Mouse (Mus musculus) frontal cortex, postnatal 25 days (tissue): Measurements from ENCODE around the gene Rdh9.
A peak's percentile ranks its signal among the peaks of the same experiment; 100 is the strongest.

Experiments
- DNase-seq, 2 experiments: peaks; one replicate each; pipeline ENCODE4 v3.0.0; 2022; ENCODE audit warnings: low spot score in 2 of 2

The Rdh9 gene

DNA sequence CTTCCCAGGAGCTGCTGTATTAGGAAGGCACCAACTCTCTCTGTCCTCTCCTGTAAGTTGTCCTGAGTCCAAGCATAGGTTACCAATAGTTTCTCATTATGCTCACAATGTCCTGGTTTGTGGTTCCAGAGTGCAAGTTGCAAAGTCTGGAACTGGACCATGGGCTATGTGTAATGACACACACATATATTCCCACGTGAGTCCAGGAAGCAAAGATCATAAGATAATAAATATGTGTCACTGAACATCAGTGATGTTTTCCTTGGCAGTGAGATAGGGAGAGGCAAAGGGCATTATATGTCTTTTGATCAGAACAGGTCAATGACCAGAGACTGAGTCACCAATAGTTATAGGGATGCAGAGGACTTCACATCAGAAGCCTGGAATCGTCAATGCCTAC, at the start of gene Rdh9:
TSS of gene Rdh9 (plus strand) at position 376 of the 400 bp plus-strand sequence.
- DNase-seq, result no peak

DNA sequence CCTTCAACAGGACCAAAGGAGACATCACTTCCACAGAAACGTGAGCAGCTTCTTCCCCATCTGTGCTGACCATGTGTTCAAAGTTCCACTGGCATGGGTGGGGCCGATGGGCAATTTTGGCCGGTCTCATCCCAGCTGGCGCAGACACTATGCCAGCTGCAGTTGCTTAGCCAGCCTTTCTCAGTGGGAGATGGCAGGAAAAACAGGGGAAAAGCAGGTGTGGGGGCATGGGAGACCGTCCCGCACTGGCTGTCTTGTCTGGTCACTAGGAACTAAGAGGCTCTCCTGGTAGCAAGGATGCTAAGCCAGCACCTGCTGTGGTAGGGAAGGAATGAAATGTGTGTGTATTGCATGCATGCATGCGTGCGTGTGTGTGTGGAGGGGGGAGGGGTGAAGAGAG, 47.7 kb upstream of the Rdh9 start:
- no peak for DNase-seq

DNA sequence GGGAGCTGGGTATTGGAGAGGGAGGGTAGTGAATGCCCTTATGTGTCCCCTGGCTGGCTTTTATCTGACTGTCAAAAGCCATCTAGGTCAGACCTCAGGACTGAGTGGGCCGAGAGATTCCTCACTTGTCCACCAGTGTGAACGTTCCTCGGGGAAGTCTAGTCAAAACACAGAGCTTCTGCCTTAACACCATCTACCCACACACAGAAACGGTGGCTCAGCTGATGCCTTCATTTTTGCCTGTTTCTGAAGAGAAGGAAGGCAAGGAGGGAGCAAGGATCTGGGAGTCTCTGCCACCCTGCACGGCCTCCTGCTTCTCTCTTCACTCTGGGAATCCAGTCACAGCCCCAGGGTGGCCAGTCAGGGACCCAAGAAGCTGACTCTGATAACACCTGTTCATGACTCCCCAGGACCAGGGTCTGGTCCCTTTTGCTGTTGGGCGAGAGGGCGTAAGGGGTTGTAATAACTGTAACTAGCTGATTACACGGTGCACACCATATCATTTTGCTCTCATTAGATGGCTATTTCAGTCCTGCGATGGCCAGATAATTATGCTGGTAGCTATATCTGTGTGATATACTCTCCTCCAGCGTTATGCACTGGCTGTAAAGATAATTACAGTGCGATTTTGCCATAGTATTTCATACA, 45.8 kb upstream of the Rdh9 start:
- no peak for DNase-seq

DNA sequence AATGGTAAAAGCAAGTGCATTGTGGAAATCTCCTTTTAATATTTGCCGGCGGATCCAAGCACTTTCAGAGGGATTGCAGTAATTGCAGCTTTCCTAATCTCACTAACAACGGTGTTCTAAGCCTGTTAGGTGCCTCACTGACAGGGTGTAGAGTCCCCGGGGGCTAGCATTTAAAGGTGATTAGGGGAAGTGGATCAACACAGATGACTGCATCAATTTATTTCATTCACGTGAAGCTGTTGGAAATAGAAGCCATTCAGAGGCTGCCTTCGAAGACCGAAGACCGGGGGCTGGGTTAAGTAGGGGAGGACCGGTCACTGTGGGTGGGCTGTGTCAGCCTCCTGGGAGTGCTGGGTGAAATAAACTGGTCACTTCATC, 45.3 kb upstream of the Rdh9 start:
- DNase-seq, result no peak

DNA sequence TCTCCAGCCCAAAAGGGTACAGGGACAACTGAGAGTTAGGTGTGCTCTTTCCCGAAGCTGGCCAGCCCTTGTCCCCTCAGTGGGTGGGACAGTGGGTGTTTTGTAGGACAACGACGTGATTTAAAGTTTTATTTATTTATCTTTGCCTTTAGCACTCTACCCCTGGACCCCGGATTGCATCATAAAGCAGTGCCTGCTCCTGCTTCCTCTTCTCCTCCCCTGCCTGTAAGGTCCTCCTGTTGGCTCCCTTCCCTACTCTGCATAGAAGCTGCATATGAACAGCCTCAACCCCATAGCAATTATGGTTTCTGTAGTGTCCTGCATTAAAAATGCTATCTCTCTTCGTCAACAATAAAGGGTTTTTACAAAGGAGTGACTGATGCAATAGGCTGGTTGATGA, 44.8 kb upstream of the Rdh9 start:
- no peak for DNase-seq

DNA sequence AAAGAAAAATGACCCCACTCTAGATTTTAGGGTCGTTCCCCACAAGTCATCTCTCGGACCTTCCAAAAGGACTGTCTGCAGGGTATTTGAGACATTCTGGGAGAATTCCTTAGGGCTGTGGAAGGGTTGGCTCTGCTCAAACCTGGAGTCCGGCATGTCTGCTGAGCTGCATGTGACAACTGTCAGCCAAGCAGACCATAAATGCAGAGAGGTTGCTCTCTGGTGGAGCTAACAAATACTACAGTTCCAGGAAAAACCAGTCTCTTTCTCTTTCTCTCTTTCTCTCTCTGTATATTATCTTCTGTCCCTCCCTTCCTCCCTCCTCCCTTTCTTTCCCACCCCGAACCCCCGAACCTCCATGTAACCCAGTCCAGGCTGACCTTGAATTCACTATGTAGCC, 41.8 kb upstream of the Rdh9 start:
- no peak for DNase-seq

DNA sequence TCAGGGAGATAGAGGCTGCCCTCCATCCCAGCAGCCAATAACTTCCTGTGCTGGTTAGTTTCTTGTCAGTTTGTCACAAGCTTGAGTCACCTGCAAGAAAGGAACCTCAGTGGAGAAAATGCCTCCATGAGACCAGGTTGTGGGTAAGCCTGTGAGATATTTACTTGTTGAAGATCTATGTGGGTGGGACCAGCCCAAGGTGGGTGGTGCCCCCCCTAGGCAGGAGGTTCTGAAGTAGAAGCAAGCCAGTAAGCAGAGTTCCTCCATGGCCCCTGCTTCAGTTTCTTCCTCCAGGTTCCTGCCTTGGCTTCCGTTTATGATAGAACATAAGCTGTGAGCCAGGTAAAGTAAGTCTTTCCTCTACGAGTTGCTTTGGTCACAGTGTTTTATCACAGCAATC, 39.9 kb upstream of the Rdh9 start:
- no peak for DNase-seq

DNA sequence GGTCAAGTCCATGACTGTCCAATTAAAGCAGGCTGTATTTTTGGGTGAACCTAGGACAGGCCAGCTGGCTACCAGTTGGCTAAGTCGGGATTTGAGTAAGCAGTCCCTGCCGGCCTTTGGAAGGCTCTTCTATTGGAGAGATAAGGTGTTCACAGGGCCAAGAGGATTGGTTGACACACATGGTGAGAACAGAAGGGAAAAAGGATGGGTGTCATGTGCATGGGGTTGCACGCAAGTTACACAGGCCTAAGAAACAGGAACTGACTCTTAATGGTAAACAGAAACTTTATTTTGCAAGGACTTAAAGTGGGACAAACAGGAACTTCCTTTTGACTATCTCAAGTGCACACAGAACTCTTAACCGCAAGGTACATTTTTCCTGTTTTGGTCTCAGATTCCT, 39.3 kb upstream of the Rdh9 start:
- no peak for DNase-seq

DNA sequence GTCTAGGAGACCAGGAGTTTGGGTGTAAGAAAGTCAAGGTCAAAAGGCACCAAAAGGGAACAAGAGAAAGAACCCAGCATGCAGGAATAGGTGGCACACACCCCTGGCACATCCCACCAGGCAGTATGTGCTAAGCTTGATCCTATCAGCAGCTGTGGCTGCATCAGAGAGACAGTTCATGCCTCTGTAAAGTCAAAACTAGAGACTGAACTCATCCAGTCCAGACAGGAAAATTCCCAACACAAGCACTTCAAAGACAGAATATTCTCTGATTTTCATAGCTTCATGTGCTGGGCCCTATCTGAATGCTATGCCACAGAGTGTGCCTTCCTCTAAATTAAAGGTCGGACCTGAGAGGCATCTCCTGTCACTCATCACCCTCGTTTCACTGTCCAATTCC, 38.6 kb upstream of the Rdh9 start:
- no peak for DNase-seq

DNA sequence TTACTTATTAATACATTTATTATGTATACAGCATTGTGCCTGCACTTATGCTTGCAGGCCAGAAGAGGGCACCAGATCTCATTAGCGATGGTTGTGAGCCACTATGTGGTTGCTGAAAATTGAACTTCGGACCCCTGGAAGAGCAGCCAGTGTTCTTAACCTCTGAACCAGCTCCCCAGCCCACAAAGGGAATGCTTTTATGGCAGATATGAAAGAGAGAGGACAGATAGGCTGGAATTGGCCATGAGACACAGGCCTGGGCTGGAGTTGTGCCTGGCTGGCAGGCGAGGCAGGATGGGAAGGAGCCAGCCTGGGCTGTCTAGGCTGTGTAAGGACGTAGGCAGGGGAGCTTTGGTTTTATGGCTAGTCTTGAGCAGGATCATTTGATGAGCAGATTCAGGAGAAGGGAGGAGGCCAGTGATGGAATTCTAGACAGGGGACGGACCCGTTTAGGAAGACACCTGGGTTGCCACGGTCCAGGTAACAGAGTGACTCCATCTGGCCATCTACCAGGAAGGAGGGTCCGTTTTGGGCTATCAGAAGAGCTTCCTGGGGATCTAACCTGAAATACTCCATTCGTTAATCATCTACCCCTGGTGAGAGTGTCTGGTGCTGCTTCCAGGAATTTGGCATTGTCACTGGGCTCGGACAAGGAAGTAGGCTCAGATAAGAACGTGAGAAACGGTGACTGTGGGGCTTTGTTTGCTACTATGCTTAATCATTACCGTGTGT, 37.9 kb upstream of the Rdh9 start:
- DNase-seq, result no peak

DNA sequence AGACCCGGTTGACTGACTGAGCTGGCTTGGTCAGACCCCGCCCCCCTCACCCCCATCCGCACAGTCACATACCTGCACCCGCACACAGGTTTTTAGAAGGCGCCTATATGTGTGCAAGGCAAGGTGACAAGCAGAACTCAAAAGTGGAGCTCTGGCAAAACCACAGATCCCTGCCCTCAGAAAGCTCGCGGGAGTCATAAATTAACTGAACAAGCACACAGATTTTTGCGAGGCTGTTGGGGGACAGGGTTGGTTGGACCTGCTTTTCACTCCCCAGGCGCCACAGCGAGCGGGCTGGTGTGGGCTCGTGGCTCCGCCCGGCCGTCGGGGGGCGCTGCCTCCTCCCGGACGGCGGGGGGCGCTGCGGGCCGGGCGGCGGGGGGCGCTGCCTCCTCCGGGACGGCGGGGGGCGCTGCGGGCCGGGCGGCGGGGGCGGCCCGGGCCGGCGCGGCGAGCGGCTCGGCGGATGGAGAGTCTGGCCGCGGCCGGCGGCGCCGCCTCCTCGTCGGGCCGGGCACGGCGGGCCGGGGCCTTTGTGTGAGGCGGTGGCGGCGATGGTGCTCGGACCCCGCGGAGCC, 37.0 kb upstream of the Rdh9 start, which contains the start of gene Zbtb39:
TSS of gene Zbtb39 (plus strand) at position 456 of the 578 bp plus-strand sequence.
- DNase-seq, result peak; percentile 46 to 59

DNA sequence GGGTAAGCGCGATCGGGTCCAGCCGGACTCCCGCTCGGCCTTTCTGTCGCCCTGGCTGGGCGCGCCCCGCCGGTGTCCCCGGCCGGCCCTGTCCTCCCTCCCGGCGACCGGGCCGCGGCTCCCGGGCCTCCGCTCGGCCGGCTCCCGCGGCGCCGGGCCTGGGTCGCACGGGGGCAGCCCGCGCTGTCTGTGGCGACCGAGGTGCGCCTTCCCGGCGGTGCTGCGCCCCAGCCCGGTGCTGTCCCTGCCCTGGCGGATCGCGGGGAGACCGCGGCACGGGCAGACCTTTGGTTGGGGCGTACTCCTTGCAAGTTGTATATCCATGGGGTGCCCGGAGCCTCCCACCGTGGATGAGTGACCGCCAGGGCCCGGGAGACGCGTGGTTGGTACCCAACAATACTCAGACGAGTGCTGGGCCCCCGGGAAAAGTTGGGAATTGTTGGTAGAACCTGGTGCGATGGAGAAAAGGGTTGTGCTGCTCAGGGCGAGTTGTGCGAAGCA, 36.5 kb upstream of the Rdh9 start:
- DNase-seq, result no peak

DNA sequence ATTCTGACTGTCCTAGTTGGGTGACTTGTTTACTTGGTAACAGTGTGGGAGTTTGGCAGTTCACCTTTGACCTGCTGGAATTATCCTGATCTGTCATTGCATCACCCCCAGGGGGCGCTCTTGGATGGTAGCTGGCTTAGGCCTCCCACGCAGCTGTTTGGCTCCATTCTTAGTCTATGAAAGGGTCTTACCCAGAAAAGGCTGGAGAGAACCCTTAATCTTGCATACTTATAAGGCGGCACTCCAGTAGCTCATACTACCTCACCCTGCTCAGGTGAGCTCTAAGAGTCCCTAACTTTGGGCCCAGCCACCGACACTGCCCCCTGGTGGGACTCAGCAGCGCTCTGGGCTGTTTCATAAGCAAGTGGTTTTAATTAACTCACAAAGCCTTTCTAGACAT, 31.5 kb upstream of the Rdh9 start:
- DNase-seq, result no peak

DNA sequence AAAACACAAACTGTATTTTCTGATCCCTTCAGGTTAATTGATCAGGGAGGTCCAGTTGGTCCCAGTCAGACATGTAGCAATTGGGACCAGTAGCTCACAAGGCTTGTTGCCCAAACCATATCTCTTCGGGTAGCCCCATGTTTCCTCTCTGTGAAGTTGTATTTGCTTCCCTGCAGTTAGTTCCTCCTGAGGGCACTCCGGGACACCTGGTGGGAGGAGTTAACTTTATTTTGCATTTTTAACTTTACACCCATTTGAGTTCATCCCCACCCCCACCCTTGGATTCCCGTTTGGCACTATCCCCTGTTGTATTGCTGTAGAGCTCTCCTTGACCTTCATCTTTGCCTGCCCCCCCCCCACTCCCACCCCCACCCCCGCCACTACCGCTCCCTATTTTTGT, 30.3 kb upstream of the Rdh9 start:
- DNase-seq, result no peak

DNA sequence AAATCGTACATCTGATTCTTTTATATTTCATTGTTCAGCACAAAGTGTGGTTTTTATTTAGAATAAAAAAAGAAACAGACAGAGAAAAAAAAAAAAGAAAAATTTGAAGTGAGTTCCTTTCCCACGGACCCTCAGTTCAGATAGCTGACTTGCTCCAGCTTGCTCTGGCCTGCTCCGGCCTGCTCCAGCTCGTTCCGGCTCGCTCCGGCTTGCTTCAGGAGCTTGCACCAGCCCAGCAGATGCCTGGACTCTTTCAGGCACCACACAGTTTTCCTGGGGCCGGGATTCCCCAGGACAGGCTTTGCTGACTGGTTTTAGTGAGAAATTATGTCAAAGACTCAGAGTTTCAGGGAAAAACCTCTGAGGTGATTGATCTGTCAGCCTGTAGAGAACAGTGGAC, 28.9 kb upstream of the Rdh9 start:
- DNase-seq, result no peak

DNA sequence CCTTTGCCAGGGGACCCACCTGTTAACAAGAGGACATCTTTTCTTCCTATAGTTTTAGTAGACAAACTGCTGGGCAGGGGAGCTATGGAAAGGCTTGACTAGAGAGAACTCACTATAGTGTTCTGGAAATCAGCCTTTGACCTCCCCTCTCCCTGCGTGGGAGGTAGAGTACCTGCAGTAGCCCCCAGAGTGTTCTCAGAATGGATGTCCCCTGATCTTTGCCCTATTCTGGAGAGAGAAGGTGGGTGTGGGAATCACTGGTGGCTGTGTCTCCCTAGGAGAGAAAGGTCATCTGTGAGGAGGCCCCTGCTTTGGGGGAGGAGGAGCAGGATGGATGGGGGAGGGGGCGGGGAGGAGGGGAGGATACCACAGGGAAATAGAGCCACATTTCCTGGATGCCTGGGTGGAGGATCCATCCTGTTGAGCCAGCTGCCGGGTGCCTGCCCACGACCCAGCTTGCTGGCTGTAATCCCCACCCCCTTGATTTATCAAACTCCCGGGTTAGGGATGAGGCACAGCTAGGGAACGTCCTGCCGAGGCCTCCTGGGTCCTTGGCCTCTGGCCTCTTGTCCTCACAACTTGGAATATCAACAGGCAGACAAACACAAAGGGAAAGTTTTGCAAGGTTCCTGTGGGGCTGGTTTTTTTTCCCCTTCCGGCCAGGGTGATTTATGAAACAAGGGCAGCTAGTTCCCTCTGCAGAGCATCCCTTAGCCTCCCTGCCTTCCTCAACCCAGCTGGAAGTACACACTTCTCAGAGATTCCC, 27.2 kb upstream of the Rdh9 start:
- no peak for DNase-seq

DNA sequence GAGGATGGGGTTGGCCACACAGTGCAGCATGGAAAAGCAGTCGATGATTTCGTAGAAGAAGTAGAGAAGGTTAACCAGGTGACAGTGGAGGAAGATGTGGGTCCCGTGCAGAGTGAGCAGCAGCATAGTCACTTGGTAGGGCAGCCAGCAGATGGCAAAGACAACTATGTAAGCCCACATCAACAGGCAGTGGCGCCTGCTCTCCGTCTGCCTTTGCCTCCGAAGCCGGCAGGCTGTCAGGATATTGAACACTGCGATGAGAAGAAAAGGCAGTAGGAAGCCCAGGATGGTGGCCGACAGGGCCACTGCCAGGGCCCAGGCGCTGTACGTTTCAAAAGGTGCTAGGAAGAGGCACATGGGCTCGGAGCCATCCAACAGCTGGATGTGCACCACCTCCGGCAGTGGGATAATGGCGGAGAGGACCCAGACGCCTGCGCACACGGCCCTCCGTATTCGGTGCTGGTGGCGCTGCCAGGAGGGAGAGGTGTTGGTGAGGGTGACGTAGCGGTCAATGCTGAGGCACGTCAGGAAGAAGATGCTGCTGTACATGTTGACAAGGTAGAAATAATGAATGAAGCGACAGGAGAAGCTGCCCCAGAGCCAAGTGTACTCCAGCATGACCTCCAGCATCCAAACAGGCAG, 25.9 kb upstream of the Rdh9 start:
- no peak for DNase-seq

DNA sequence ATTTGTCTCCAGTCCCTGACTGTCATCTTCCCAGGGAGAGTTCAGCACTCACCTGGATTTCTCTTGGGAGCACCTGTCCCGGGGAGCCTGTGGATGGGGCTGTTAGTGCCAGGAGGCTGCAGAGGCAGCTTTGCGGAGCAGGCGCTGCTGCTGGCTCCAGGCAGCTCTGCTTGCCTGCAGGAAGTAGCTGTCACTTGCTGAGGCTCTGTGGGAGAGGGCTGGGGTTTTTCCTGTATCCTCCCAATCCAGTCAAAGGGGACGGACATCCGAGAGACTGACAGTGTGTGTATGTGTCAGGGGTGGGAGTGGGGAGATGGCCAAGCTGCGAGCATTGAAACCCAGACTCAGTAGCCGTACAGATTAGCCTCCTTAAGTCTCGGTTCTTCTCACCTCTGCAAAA, 24.6 kb upstream of the Rdh9 start, which contains the start of gene Gpr182:
TSS of gene Gpr182 (minus strand) at position 185 of the 400 bp plus-strand sequence.
- DNase-seq, result no peak

DNA sequence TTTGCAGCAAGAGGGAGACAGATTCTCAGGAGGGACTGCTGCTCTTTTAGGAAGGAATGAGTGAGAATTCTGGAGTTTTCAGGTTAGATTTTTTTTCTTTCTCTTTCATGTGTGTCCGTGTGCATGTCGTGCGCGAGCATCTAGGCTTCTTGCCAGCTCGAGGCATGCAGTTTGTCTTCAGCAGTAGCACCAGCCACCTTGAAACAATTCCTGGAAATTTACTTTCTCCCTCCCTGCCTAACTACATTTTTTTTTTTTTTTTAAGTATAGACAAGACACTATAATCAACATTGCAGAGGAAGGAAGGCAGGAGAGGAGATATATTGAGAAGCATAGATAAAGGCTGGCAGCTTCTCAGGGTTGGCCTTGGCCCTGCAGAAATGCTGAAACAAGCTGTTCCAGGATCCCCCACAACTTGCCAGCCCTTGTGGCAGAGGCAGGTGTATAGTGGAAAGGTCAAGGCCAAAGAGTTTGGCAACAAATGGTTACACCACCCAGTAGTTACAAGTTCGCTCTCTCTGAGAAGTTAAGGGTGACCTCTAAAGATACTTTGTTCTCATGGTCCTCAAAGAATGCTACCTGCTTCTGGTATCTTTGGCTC, 21.5 kb upstream of the Rdh9 start:
- no peak for DNase-seq

DNA sequence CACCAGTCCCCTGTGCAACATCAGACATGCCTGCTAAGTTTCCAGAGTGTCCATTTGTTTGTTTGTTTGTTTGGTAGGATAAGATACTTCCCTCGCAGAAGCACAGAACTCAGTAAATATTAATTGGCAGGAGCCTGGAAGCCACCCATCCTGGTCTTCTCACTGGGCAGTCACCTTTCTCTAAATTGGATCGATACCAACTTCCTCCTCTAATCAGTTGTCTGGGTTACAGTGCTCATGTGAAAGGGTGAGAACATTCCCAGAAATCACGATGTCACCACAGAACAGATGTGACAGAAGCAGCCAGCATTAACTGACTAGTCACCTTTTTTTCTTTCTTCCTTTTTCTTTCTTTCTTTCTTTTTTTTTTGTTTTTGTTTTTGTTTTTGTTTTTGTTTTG, 20.9 kb upstream of the Rdh9 start:
- DNase-seq, result no peak

DNA sequence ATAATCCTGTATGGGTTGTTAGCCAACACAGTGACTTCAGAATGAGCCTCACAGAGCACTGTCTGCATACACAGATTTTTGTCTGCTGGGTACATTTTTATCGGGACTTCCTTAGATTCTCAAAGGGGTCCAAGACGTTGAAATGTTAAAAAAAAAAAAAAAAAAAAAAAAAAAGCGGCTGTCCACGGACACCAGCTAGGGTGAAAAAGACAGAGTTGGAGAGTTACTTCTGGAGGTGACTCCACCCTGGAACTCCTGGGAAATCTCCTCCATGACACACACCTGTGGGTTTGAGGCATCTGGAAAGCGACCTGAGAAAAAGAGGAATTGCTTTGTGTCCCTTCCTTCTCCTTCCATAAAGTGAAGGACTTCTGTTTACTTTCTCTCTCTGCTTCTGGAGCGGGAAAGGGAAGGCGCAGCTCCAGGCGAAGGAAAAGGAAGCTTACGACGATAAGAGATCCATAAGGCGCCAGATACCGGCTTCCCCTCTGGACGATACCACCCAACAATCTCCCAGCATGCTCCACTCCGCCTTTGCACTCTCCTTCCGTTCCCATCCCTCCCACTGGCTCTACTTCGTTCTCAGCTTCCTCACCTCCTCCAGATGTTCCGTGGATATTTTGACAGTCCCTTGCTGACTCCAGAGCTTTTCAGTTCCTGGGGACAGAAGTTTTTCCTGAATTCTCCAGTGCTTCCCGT, 20.3 kb upstream of the Rdh9 start:
- no peak for DNase-seq
